27 mouse cellular contexts compared by ENCODE assay signal in the genomic region with DNA sequence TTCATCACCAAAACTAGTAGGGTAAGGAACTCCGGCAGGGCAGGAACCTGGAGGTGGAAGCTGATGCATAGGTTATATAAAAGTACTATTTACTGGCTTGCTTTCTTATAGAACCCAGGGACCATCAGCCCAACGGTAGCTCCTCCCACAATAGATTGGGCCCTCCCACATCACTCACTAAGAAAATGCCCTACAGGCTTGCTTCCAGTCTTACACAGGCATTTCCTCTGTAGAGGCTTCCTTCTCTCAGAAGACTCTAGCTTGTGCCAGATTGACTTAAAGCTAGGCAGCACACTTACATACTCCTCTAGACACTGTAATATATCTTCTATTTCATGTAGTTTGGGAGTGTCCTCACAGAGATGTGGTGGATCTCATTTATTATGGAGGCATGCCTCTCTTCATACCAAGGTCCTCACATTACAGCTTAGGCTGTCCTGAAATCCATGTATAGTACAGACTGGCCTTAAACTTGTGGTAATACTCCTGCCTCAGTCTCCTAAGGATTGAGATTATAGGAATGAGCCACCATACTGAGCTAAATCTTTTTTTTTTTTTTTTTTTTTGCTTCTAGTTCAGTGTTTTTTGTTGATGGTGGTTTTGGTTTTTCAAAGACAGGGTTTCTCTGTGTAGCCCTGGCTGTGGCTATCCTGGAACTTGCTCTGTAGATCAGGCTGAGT. TPM values are rescaled to one million over a fixed set of nuclear protein-coding genes. Genes with fewer than 3 reads are reported as not detected.
DNase-seq lines count a peak whose midpoint lies in the region; ATAC-seq and TF ChIP-seq lines count a peak whose summit lies in the region.
"Had no signal": no experiment of that assay in that cellular context is flagged by ENCODE, and none has a peak within 500 bp of the region (broad histone marks: within the 10 kb centered on the region; RNA-seq: fewer than 3 reads in every experiment).

No protein-coding gene starts in this region.

- H3K4me2 ChIP-seq in intestine, postnatal 0 days (replicated peaks; ENCODE audit: low read depth) = no peak overlapping the region
- H3K4me2 ChIP-seq in liver, embryonic 16.5 days (ENCODE audit: low read depth, low read length) = peak overlapping the region; percentile 3; the same call in 1 of the 2 replicates
- H3K4me2 ChIP-seq: forebrain, embryonic 13.5 days; heart, embryonic 15.5 days; hindbrain, embryonic 15.5 days; limb, embryonic 12.5 days; lung, embryonic 15.5 days had no signal

- no peaks in the 10 kb centered on the region for H3K27me3 ChIP-seq in intestine, postnatal 0 days (replicated peaks; ENCODE audit: control insufficient read depth, insufficient read depth, low read length)
- no peaks in the 10 kb centered on the region for H3K27me3 ChIP-seq in liver, embryonic 16.5 days (ENCODE audit: control insufficient read depth, insufficient read depth, low read depth, low read length)
- H3K27me3 ChIP-seq: heart, embryonic 15.5 days; lung, embryonic 15.5 days had no signal

- peak overlapping the region; percentile 97 for H3K27ac ChIP-seq in intestine, postnatal 0 days (ENCODE audit: low read depth, low read length)
- H3K27ac ChIP-seq in liver, embryonic 16.5 days (ENCODE audit: low read length) = peak overlapping the region; percentile 77
- H3K27ac ChIP-seq: forebrain, embryonic 13.5 days; heart, adult 2 months; heart, embryonic 15.5 days; hindbrain, embryonic 15.5 days; left cerebral cortex, adult 2 months; limb, embryonic 12.5 days; lung, embryonic 15.5 days; midbrain, embryonic 10.5 days had no signal

- H3K9ac ChIP-seq in intestine, postnatal 0 days (ENCODE audit: low read depth, low read length) = no peak overlapping the region
- peak overlapping the region; percentile 22 for H3K9ac ChIP-seq in liver, embryonic 16.5 days (ENCODE audit: low read depth, low read length)
- H3K9ac ChIP-seq: forebrain, embryonic 13.5 days; heart, embryonic 15.5 days; hindbrain, embryonic 15.5 days; limb, embryonic 12.5 days; lung, embryonic 15.5 days had no signal

- no peak for ATAC-seq in intestine, postnatal 0 days
- no peak for ATAC-seq in liver, embryonic 16.5 days (ENCODE audit: low read depth)
- ATAC-seq: activated CD4-positive, CD25-positive, alpha-beta regulatory T cell, adult 4 months; forebrain, embryonic 13.5 days had no signal

- H3K9me3 ChIP-seq in intestine, postnatal 0 days (ENCODE audit: control insufficient read depth) = no peaks in the 10 kb centered on the region
- H3K9me3 ChIP-seq in liver, embryonic 16.5 days (replicated peaks; ENCODE audit: control insufficient read depth, low read length) = no peaks in the 10 kb centered on the region
- H3K9me3 ChIP-seq: forebrain, embryonic 13.5 days; heart, embryonic 15.5 days; hindbrain, embryonic 15.5 days; limb, embryonic 12.5 days; lung, embryonic 15.5 days; midbrain, embryonic 10.5 days had no signal

- no peak for TF ChIP-seq CTCF in intestine, postnatal 0 days (IDR thresholded peaks at IDR 0.05; ENCODE audit: low read depth)

- 51% methylated on average over 2 of the region's 2 CpGs for WGBS in intestine, postnatal 0 days
- WGBS in liver, embryonic 16.5 days (ENCODE audit: insufficient replicate concordance) = 31% methylated on average over 2 of the region's 2 CpGs

- DNase-seq in 416B (ENCODE audit: low read depth) = peak; percentile 45
- peak; percentile 61 for DNase-seq in ZHBTc4 (ENCODE audit: low read depth, low spot score)
- DNase-seq in cerebellum, adult 8-10 months = no peak
- no peak for DNase-seq in embryo, embryonic 11 days
- no peak for DNase-seq in right cerebral cortex, postnatal 4 days
- DNase-seq: adrenal gland, postnatal 10 days; B cell, adult 2 months; cerebellum, adult 11 months; cerebellum, postnatal 25 days; gastrocnemius, postnatal 25 days; heart, adult 2 months; heart, postnatal 4 days; kidney, adult 2 months; kidney, postnatal 25 days; lung, postnatal 4 days; retina, postnatal 1 day; thymus, postnatal 25 days had no signal

- H3K4me1 ChIP-seq in intestine, postnatal 0 days (replicated peaks; ENCODE audit: control insufficient read depth, insufficient read depth, low read length) = peaks cover 3% of the 10 kb centered on the region
- peaks cover 53% of the 10 kb centered on the region for H3K4me1 ChIP-seq in liver, embryonic 16.5 days (ENCODE audit: control insufficient read depth, low read depth, low read length)

- no peak overlapping the region for H3K4me3 ChIP-seq in intestine, postnatal 0 days (ENCODE audit: low read depth, low read length)
- H3K4me3 ChIP-seq in liver, embryonic 16.5 days (ENCODE audit: low read depth, low read length) = no peak overlapping the region
- H3K4me3 ChIP-seq: forebrain, embryonic 13.5 days; heart, adult 2 months; heart, embryonic 15.5 days; hindbrain, embryonic 15.5 days; left cerebral cortex, adult 2 months; limb, embryonic 12.5 days; lung, embryonic 15.5 days; midbrain, embryonic 10.5 days had no signal

- no peaks in the 10 kb centered on the region for H3K36me3 ChIP-seq in intestine, postnatal 0 days (ENCODE audit: control insufficient read depth, insufficient read depth)
- no peaks in the 10 kb centered on the region for H3K36me3 ChIP-seq in liver, embryonic 16.5 days (ENCODE audit: control insufficient read depth, insufficient read depth)
- H3K36me3 ChIP-seq: heart, embryonic 15.5 days; hindbrain, embryonic 15.5 days; limb, embryonic 12.5 days; lung, embryonic 15.5 days; midbrain, embryonic 10.5 days had no signal

RNA-seq across cellular contexts. Expression of gene Taldo1, which starts 4.1 kb away (rescaled TPM):
- 706 and 711 TPM in 2 replicates for polyA plus RNA-seq in intestine, postnatal 0 days (2015; fragmentation: Nextera tagmentation; extraction: Ambion mirVana)
- 373 and 397 TPM in 2 replicates for polyA plus RNA-seq in liver, embryonic 16.5 days (2015; fragmentation: Nextera tagmentation; extraction: Ambion mirVana)

RNA-seq across cellular contexts. Expression of gene Gatd1, which starts 26.0 kb away (rescaled TPM):
- polyA plus RNA-seq in intestine, postnatal 0 days (2015; fragmentation: Nextera tagmentation; extraction: Ambion mirVana) = 34.3 and 37.1 TPM in 2 replicates
- polyA plus RNA-seq in liver, embryonic 16.5 days (2015; fragmentation: Nextera tagmentation; extraction: Ambion mirVana) = 13.5 and 14.3 TPM in 2 replicates

RNA-seq across cellular contexts. Expression of gene Cend1, which starts 41.3 kb away (rescaled TPM):
- polyA plus RNA-seq in intestine, postnatal 0 days (2015; fragmentation: Nextera tagmentation; extraction: Ambion mirVana) = 2.7 and 3.3 TPM in 2 replicates
- not detected in 2 replicates for polyA plus RNA-seq in liver, embryonic 16.5 days (2015; fragmentation: Nextera tagmentation; extraction: Ambion mirVana)
- polyA plus RNA-seq: activated CD4-positive, CD25-positive, alpha-beta regulatory T cell, adult 4 months had no signal

RNA-seq across cellular contexts. Expression of gene Eps8l2, which starts 49.3 kb away (rescaled TPM):
- polyA plus RNA-seq in intestine, postnatal 0 days (2015; fragmentation: Nextera tagmentation; extraction: Ambion mirVana) = 234 and 248 TPM in 2 replicates
- 26.0 and 34.0 TPM in 2 replicates for polyA plus RNA-seq in liver, embryonic 16.5 days (2015; fragmentation: Nextera tagmentation; extraction: Ambion mirVana)
- polyA plus RNA-seq: activated CD4-positive, CD25-positive, alpha-beta regulatory T cell, adult 4 months had no signal

RNA-seq across cellular contexts. Expression of gene Slc25a22, which starts 49.7 kb away (rescaled TPM):
- polyA plus RNA-seq in intestine, postnatal 0 days (2015; fragmentation: Nextera tagmentation; extraction: Ambion mirVana) = 65.8 and 67.7 TPM in 2 replicates
- 18.7 and 20.7 TPM in 2 replicates for polyA plus RNA-seq in liver, embryonic 16.5 days (2015; fragmentation: Nextera tagmentation; extraction: Ambion mirVana)

Comparison
In these comparisons a context has a peak if more than half of its experiments do, and no peak if none do; other contexts are left out.
1. DNase-seq: peak in 416B (single experiment) and ZHBTc4 (single experiment); none in cerebellum, adult 8-10 months (single experiment), embryo, embryonic 11 days (single experiment) and right cerebral cortex, postnatal 4 days (single experiment).